In the genomic region with DNA sequence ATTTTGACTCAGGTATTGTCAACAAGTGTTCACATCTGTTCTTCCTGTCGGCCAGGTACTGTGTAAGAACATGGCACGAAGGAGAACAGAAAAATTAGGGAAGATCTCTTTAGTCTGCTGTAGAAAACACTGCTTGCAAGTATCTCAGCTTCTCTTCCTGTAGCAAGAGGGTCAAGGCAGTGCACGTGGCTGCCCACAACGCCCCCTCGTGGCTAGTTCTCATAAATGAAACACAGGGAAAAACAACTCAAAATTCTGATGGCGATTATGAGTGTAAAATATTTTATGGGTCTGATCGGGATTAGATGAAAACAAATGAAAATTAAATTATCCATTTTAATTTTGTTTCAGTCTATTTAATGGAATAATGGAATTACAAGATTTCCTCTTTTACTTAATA, we compare ENCODE assay signal across 8 mouse cellular contexts.
DNase-seq lines count a peak whose midpoint lies in the region; ATAC-seq and TF ChIP-seq lines count a peak whose summit lies in the region.

No protein-coding gene starts in this region.

- no peaks in the 10 kb centered on the region for H3K4me1 ChIP-seq in liver, adult 2 months (ENCODE audit: control insufficient read depth, insufficient read depth, low read length)
- peaks cover 15% of the 10 kb centered on the region for H3K4me1 ChIP-seq in liver, embryonic 12.5 days
- H3K4me1 ChIP-seq in forebrain, embryonic 10.5 days, result peaks cover 11% of the 10 kb centered on the region

- no peaks in the 10 kb centered on the region for H3K9me3 ChIP-seq in liver, embryonic 12.5 days (replicated peaks)
- no peaks in the 10 kb centered on the region for H3K9me3 ChIP-seq in forebrain, embryonic 10.5 days

- H3K79me2 ChIP-seq in liver, adult 2 months (ENCODE audit: control insufficient read depth, insufficient read depth, low read length), result no peaks in the 10 kb centered on the region

- TF ChIP-seq CTCF in liver, adult 2 months (IDR thresholded peaks at IDR 0.05; ENCODE audit: low read depth, low read length), result 0 out of 2 replicates have a peak, but pooled peaks have one; percentile 17

- H3K9ac ChIP-seq in liver, adult 2 months (ENCODE audit: low read depth, low read length), result no peak overlapping the region
- no peak overlapping the region for H3K9ac ChIP-seq in liver, embryonic 12.5 days

- no peak overlapping the region for H3K4me2 ChIP-seq in liver, embryonic 12.5 days

- ATAC-seq in liver, embryonic 12.5 days, result no peak

- TF ChIP-seq POLR2A in liver, adult 2 months (IDR thresholded peaks at IDR 0.05; ENCODE audit: extremely low read depth, insufficient read depth, low read length), result no peak

- H3K4me3 ChIP-seq in liver, adult 2 months (ENCODE audit: insufficient read depth, low read depth, low read length), result no peak overlapping the region
- no peak overlapping the region for H3K4me3 ChIP-seq in liver, embryonic 12.5 days
- H3K4me3 ChIP-seq in forebrain, embryonic 10.5 days, result no peak overlapping the region

- no peaks in the 10 kb centered on the region for H3K27me3 ChIP-seq in liver, adult 2 months (ENCODE audit: control insufficient read depth, insufficient read depth, low read length)
- no peaks in the 10 kb centered on the region; the same call in 1 of the 2 replicates for H3K27me3 ChIP-seq in liver, embryonic 12.5 days (replicated peaks)
- H3K27me3 ChIP-seq in forebrain, embryonic 10.5 days (ENCODE audit: poor library complexity, severe bottlenecking), result peaks cover 42% of the 10 kb centered on the region

- no peaks in the 10 kb centered on the region for H3K36me3 ChIP-seq in liver, adult 2 months (ENCODE audit: control insufficient read depth, insufficient read depth, low read length)
- H3K36me3 ChIP-seq in liver, embryonic 12.5 days, result no peaks in the 10 kb centered on the region
- no peaks in the 10 kb centered on the region for H3K36me3 ChIP-seq in forebrain, embryonic 10.5 days (replicated peaks)

- H3K27ac ChIP-seq in liver, adult 2 months (replicated peaks; ENCODE audit: insufficient read depth, low read depth, low read length), result no peak overlapping the region
- H3K27ac ChIP-seq in liver, embryonic 12.5 days, result no peak overlapping the region
- H3K27ac ChIP-seq in forebrain, embryonic 10.5 days, result no peak overlapping the region

- peak; percentile 55 for DNase-seq in embryo, embryonic 10.5 days (ENCODE audit: low spot score)
- DNase-seq in embryo, embryonic 9.5 days (ENCODE audit: extremely low spot score), result no peak
- no peak for DNase-seq in liver, adult 2 months (ENCODE audit: extremely low read depth, low read depth, low spot score)
- peak; percentile 49 for DNase-seq in ES-CJ7 (ENCODE audit: low read depth, low spot score)
- DNase-seq in naive thymus-derived CD4-positive, alpha-beta T cell, adult 2 months (ENCODE audit: low read depth), result peak; percentile 8
- DNase-seq in layer of hippocampus, adult 11-12 months (ENCODE audit: low spot score), result no peak
- DNase-seq in forebrain, embryonic 10.5 days (ENCODE audit: extremely low spot score, low spot score), result no peak

- WGBS in liver, adult 2 months, result 53% methylated on average over 7 of the region's 7 CpGs
- WGBS in liver, embryonic 12.5 days (ENCODE audit: insufficient replicate concordance), result 42% methylated on average over 7 of the region's 7 CpGs
- 53% methylated on average over 7 of the region's 7 CpGs for WGBS in forebrain, embryonic 10.5 days

Comparison
In these comparisons a context has a peak if more than half of its experiments do, and no peak if none do; other contexts are left out.
1. DNase-seq: peak in embryo, embryonic 10.5 days (single experiment), ES-CJ7 (single experiment) and naive thymus-derived CD4-positive, alpha-beta T cell, adult 2 months (single experiment); none in embryo, embryonic 9.5 days (single experiment), liver, adult 2 months (single experiment), layer of hippocampus, adult 11-12 months (single experiment) and forebrain, embryonic 10.5 days (single experiment).